Comparison of ENCODE assay signal across 9 mouse cellular contexts in genomic region chr7:132599071-132599975, GRCm38 (mm10). TPM values are rescaled to one million over a fixed set of nuclear protein-coding genes. Genes with fewer than 3 reads are reported as not detected.
DNase-seq lines count a peak whose midpoint lies in the region; ATAC-seq lines count a peak whose summit lies in the region.
"Had no signal": no experiment of that assay in that cellular context is flagged by ENCODE, and none has a peak within 500 bp of the region (broad histone marks: within the 10 kb centered on the region; RNA-seq: fewer than 3 reads in every experiment).

Nkx1-2 (minus strand) TSS chr7:132599637.

- H3K36me3 ChIP-seq in forebrain, embryonic 13.5 days (ENCODE audit: poor library complexity, severe bottlenecking): no peaks in the 10 kb centered on the region
- H3K36me3 ChIP-seq in liver, embryonic 16.5 days (ENCODE audit: control insufficient read depth, insufficient read depth): no peaks in the 10 kb centered on the region

- no peak for ATAC-seq in forebrain, embryonic 13.5 days
- no peak for ATAC-seq in liver, embryonic 16.5 days (ENCODE audit: low read depth)

- peak within 1 kb of the TSS; percentile 69 for H3K4me2 ChIP-seq in forebrain, embryonic 13.5 days
- H3K4me2 ChIP-seq in liver, embryonic 16.5 days (ENCODE audit: low read depth, low read length): peak within 1 kb of the TSS; percentile 7; the same call in 1 of the 2 replicates

- no peaks in the 10 kb centered on the region for H3K9me3 ChIP-seq in forebrain, embryonic 13.5 days (replicated peaks)
- no peaks in the 10 kb centered on the region for H3K9me3 ChIP-seq in liver, embryonic 16.5 days (replicated peaks; ENCODE audit: control insufficient read depth, low read length)

- peak within 1 kb of the TSS; percentile 30; the same call in 1 of the 2 replicates for H3K9ac ChIP-seq in forebrain, embryonic 13.5 days
- H3K9ac ChIP-seq in liver, embryonic 16.5 days (ENCODE audit: low read depth, low read length): no peak within 1 kb of the TSS

- peaks cover 98% of the 10 kb centered on the region for H3K27me3 ChIP-seq in forebrain, embryonic 13.5 days
- peaks cover 89% of the 10 kb centered on the region for H3K27me3 ChIP-seq in liver, embryonic 16.5 days (ENCODE audit: control insufficient read depth, insufficient read depth, low read depth, low read length)

- H3K27ac ChIP-seq in forebrain, embryonic 13.5 days: no peak within 1 kb of the TSS
- H3K27ac ChIP-seq in liver, embryonic 16.5 days (ENCODE audit: low read length): no peak within 1 kb of the TSS

- H3K4me3 ChIP-seq in forebrain, embryonic 13.5 days: peak within 1 kb of the TSS; percentile 37
- H3K4me3 ChIP-seq in liver, embryonic 16.5 days (ENCODE audit: low read depth, low read length): peak within 1 kb of the TSS; percentile 7; the same call in 1 of the 2 replicates
- H3K4me3 ChIP-seq: erythroblast, embryonic 14.5 days had no signal

- peaks cover 26% of the 10 kb centered on the region for H3K4me1 ChIP-seq in forebrain, embryonic 13.5 days
- peaks cover 10% of the 10 kb centered on the region for H3K4me1 ChIP-seq in liver, embryonic 16.5 days (ENCODE audit: control insufficient read depth, low read depth, low read length)

- DNase-seq in cerebellum, postnatal 10 days: peak; percentile 39 to 42
- no peak for DNase-seq in cerebellum, postnatal 36 days
- peak; percentile 18 for DNase-seq in CD4-positive, CD25-positive, alpha-beta regulatory T cell, adult 2 months (ENCODE audit: low read depth, low spot score)
- DNase-seq in T-cell, adult 2 months (ENCODE audit: low spot score): no peak
- no peak for DNase-seq in thymus, adult 18-20 months
- DNase-seq in spleen, postnatal 10 days (ENCODE audit: low spot score in 2 of 2): no peak

- WGBS in forebrain, embryonic 13.5 days: under 1% methylated on average over 45 of the region's 52 CpGs
- WGBS in liver, embryonic 16.5 days (ENCODE audit: insufficient replicate concordance): 1% methylated on average over 48 of the region's 52 CpGs

RNA-seq across cellular contexts. Expression of gene Nkx1-2, which starts in this region (rescaled TPM):
- polyA plus RNA-seq in forebrain, embryonic 13.5 days (2015; fragmentation: Nextera tagmentation; extraction: Ambion mirVana): 0.08 TPM in 1 of 2 replicates, not detected in the other
- not detected in 2 replicates for polyA plus RNA-seq in liver, embryonic 16.5 days (2015; fragmentation: Nextera tagmentation; extraction: Ambion mirVana)
- polyA plus RNA-seq: erythroblast, embryonic 14.5 days had no signal

Comparison
In these comparisons a context has a peak if more than half of its experiments do, and no peak if none do; other contexts are left out.
1. DNase-seq: peak in cerebellum, postnatal 10 days (2 of 2) and CD4-positive, CD25-positive, alpha-beta regulatory T cell, adult 2 months (single experiment); none in cerebellum, postnatal 36 days (0 of 2), T-cell, adult 2 months (single experiment), thymus, adult 18-20 months (0 of 2) and spleen, postnatal 10 days (0 of 2).